Mouse (Mus musculus) hindbrain, embryonic 16.5 days (tissue): ENCODE results near the gene Sacs. TPM values are rescaled to one million over a fixed set of nuclear protein-coding genes. Genes with fewer than 3 reads are reported as not detected.

Experiments used
- ATAC-seq: fragments of 200-750 bp; cut with Nextera tagmentation; 2 replicates; pipeline ENCODE4 v1.8.0; 2017; ENCODE audit warnings: moderate TSS enrichment, moderate library complexity
- H3K27ac ChIP-seq: fragments of 300-500 bp; sonication (generic); 2 replicates; pipeline ENCODE4 v1.5.1; 2014; ENCODE audit warnings: low read depth, mild to moderate bottlenecking, control low read depth, low read length, moderate library complexity
- H3K27me3 ChIP-seq: fragments of 300-500 bp; sonication (generic); replicated peaks from 2 replicates; pipeline ENCODE4 v1.6.1; 2014; ENCODE audit warnings: low read length; ENCODE audit not compliant: control insufficient read depth, insufficient read depth
- H3K36me3 ChIP-seq: fragments of 300-500 bp; sonication (generic); 2 replicates; pipeline ENCODE4 v1.6.1; 2014; ENCODE audit warnings: mild to moderate bottlenecking, low read length, moderate library complexity, mixed read lengths; ENCODE audit not compliant: control insufficient read depth, insufficient read depth
- H3K4me1 ChIP-seq: fragments of 300-500 bp; sonication (generic); 2 replicates; pipeline ENCODE4 v1.6.1; 2014; ENCODE audit warnings: low read depth, low read length; ENCODE audit not compliant: control insufficient read depth, insufficient read depth
- H3K4me2 ChIP-seq: fragments of 300-500 bp; sonication (generic); 2 replicates; pipeline ENCODE4 v1.6.1; 2014; ENCODE audit warnings: mild to moderate bottlenecking, low read length, control low read depth, moderate library complexity
- H3K4me3 ChIP-seq: fragments of 300-500 bp; sonication (generic); 2 replicates; pipeline ENCODE4 v1.5.1; 2014; ENCODE audit warnings: mild to moderate bottlenecking, low read length, control low read depth, moderate library complexity
- H3K9ac ChIP-seq: fragments of 300-500 bp; sonication (generic); 2 replicates; pipeline ENCODE4 v1.6.1; 2014; ENCODE audit warnings: low read depth, mild to moderate bottlenecking, control low read depth, low read length, moderate library complexity
- H3K9me3 ChIP-seq: fragments of 300-500 bp; sonication (generic); 2 replicates; pipeline ENCODE4 v1.6.1; 2014; ENCODE audit warnings: mild to moderate bottlenecking, low read length, moderate library complexity; ENCODE audit not compliant: control insufficient read depth
- WGBS: fragments of 180-500 bp; shearing (Covaris S2); extraction: QIAGEN DNeasy Blood & Tissue Kit; methylation state at CpG from one replicate; pipeline ENCODE4 v1.1.7; 2014; 5-methylcytosine and 5-hydroxymethylcytosine counted together
- polyA plus RNA-seq: library from polyadenylated mRNA; unstranded; fragments of >200 nt; fragmentation: Nextera tagmentation; extraction: Ambion mirVana; gene quantifications from 2 replicates; pipeline ENCODE4 v1.2.1, GENCODE M21; 2015

The Sacs gene
- polyA plus RNA-seq, 1 experiment from 2014 or later = 6.8 TPM

DNA sequence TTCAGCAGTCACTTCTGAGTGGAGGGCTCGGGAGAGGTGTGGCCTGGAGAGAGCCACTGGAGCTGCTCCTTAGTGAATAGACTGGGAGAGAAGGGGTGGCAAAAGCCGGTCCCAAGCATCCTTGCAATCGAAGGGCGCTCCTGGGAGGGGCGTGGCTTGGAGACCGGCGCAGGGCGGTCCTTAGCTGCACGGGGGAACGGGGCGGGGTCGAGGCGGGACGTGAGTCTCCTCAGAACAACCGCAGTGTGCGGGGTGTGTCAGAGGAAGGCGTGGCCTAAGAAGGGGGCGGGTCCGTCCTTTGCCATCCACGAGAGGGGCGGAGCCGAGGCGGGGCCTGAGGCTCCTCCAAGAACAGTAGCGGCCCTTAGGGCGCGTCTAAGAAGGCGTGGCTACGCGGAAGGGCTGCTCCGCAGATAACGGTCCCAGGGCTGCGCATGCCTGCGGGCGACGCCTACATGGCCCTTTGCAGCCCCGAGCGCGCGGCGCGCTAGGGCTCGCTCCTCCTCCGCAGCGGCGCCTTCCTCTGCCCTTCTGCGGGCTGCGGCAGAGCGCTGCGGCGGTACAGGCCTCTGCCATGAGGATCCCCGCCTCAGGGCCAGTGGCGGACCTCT lies 34.4 kb downstream of the Sacs start:
- 0% methylated on average over 46 of the region's 52 CpGs for WGBS
- no peaks in the 10 kb centered on the region for H3K36me3 ChIP-seq
- ATAC-seq = peak; percentile 98
- H3K9me3 ChIP-seq = no peaks in the 10 kb centered on the region
- H3K4me1 ChIP-seq = peaks cover 17% of the 10 kb centered on the region
- peak overlapping the region; percentile 94 for H3K4me3 ChIP-seq
- peak overlapping the region; percentile 96 for H3K9ac ChIP-seq
- peak overlapping the region; percentile 66 for H3K4me2 ChIP-seq
- H3K27me3 ChIP-seq = no peaks in the 10 kb centered on the region
- H3K27ac ChIP-seq = peak overlapping the region; percentile 97

DNA sequence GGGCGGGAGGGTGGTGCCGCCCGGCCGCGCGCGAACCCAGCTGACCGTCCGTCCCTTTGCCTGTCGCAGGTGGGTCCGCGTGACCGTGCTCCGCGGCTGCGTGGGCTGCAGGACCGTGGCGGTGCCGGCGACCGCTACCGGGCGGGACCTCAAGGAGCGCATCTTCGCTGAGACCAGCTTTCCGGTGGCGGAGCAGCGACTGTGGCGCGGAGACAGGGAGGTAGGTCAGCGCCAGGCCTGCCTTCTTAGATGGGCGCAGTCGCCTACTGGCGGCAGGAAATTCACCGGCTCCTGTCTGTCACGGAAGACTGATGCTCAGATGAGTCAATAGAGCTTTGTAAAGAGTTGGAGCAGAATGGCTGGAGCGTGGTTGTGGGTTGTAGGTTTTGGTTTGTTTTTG lies 35.0 kb downstream of the Sacs start:
- under 1% methylated on average over 34 of the region's 37 CpGs for WGBS
- H3K4me3 ChIP-seq = peak overlapping the region; percentile 94
- no peaks in the 10 kb centered on the region for H3K36me3 ChIP-seq
- no peaks in the 10 kb centered on the region for H3K9me3 ChIP-seq
- H3K4me2 ChIP-seq = peak overlapping the region; percentile 66
- peak overlapping the region; percentile 97 for H3K27ac ChIP-seq
- no peak for ATAC-seq
- H3K9ac ChIP-seq = peak overlapping the region; percentile 96
- H3K27me3 ChIP-seq = no peaks in the 10 kb centered on the region
- H3K4me1 ChIP-seq = peaks cover 17% of the 10 kb centered on the region

DNA sequence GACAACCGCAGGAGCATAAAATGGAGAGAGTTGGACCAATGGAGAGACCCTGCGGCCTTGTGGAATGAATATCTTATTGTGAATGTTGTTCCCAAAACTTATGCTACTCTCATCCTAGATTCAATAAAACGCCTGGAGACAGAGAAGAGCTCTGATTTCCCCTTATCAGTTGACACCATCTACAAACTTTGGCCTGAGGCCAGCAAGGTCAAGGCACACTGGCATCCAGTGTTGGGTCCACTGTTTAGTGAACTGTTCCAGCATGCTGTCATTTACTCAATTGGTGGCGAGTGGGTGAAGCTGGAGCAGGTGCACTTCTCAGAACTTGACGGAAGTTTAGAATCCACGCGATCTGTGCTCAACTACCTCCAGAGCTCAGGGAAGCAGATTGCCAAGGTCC lies 53.6 kb downstream of the Sacs start:
- Histone ChIP-seq H3K9me3 (no peaks in the 10 kb centered on the region), H3K4me2 (no peak overlapping the region), H3K4me3 (no peak overlapping the region), H3K36me3 (peaks cover 11% of the 10 kb centered on the region), H3K27me3 (no peaks in the 10 kb centered on the region), H3K9ac (no peak overlapping the region), H3K27ac (no peak overlapping the region), H3K4me1 (no peaks in the 10 kb centered on the region)
- 93% methylated on average over 7 of the region's 7 CpGs for WGBS
- ATAC-seq = no peak

GRCm38 (mm10) chr14:61192326-61192725 lies 54.1 kb downstream of the Sacs start:
- Histone ChIP-seq H3K27ac (no peak overlapping the region), H3K4me2 (no peak overlapping the region), H3K36me3 (peaks cover 13% of the 10 kb centered on the region), H3K4me1 (no peaks in the 10 kb centered on the region), H3K27me3 (no peaks in the 10 kb centered on the region), H3K9me3 (no peaks in the 10 kb centered on the region), H3K9ac (no peak overlapping the region), H3K4me3 (no peak overlapping the region)
- 84% methylated on average over 10 of the region's 10 CpGs for WGBS
- ATAC-seq = no peak

DNA sequence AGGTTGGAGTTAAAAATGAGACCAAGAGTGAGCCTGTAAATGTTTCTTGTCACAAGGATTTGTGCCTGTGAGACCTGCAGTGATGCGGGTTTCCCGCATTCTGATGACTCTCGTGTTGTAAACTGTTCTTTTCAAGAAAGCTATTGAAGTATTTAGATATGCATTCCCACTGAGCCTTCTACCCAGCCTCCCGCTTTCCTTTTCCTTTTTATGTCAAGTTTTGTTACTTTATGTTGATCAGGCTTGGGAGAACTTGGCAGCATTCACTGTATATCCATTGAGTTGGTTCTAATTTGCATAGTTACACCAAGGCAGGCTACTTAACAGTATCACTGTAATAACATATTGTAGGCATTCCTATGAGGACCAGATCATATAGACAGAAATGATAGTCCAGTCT lies 56.2 kb downstream of the Sacs start:
- Histone ChIP-seq H3K4me2 (no peak overlapping the region), H3K9me3 (no peaks in the 10 kb centered on the region), H3K36me3 (peaks cover 16% of the 10 kb centered on the region), H3K4me3 (no peak overlapping the region), H3K27me3 (no peaks in the 10 kb centered on the region), H3K9ac (no peak overlapping the region), H3K4me1 (no peaks in the 10 kb centered on the region), H3K27ac (no peak overlapping the region)
- no peak for ATAC-seq
- 48% methylated on average over 4 of the region's 4 CpGs for WGBS

GRCm38 (mm10) chr14:61210111-61210510 lies 71.9 kb downstream of the Sacs start:
- Histone ChIP-seq H3K9me3 (no peaks in the 10 kb centered on the region; the same call in 1 of the 2 replicates), H3K36me3 (peaks cover 70% of the 10 kb centered on the region), H3K27me3 (no peaks in the 10 kb centered on the region), H3K27ac (no peak overlapping the region), H3K9ac (no peak overlapping the region), H3K4me1 (no peaks in the 10 kb centered on the region), H3K4me3 (no peak overlapping the region), H3K4me2 (no peak overlapping the region)
- WGBS = 92% methylated on average over 5 of the region's 5 CpGs
- ATAC-seq = no peak

DNA sequence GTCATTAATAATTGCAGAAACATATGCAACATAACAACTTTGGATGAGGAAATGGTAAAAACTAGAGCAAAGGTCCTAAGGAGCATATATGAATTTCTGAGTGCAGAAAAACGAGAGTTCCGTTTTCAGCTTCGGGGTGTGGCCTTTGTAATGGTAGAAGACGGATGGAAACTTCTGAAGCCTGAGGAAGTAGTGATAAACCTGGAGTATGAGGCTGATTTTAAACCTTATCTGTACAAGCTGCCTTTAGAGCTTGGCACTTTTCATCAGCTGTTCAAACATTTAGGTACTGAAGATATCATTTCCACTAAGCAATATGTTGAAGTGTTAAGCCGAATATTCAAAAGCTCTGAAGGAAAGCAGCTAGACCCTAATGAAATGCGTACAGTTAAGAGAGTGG lies 73.5 kb downstream of the Sacs start:
- Histone ChIP-seq H3K9me3 (no peaks in the 10 kb centered on the region), H3K4me1 (no peaks in the 10 kb centered on the region), H3K36me3 (peaks cover 58% of the 10 kb centered on the region), H3K4me2 (no peak overlapping the region), H3K9ac (no peak overlapping the region), H3K27me3 (no peaks in the 10 kb centered on the region), H3K27ac (no peak overlapping the region), H3K4me3 (no peak overlapping the region)
- 96% methylated on average over 6 of the region's 6 CpGs for WGBS
- no peak for ATAC-seq

DNA sequence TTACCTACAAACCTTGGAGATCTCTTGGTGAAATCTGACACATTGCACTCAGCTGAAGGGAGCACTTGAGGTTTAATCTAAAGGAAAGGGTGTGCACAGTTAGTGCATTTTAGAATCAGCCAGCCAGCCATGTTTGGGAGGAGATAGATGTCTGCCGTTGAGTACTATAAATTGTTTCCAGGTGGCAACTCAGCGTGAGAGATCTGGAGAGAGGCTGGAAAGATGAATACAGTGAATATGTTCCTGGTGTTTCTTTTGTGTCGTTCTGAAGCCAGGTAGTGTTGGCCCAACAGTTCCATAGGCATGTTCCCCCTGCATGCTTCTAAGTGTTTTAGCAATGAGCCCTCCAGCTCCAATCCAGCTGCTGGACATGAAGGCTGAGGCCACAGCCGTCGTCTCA lies 82.9 kb downstream of the Sacs start:
- H3K4me3 ChIP-seq = no peak overlapping the region
- H3K27me3 ChIP-seq = no peaks in the 10 kb centered on the region
- no peak overlapping the region for H3K9ac ChIP-seq
- no peaks in the 10 kb centered on the region for H3K4me1 ChIP-seq
- 82% methylated on average over 5 of the region's 5 CpGs for WGBS
- no peak for ATAC-seq
- no peaks in the 10 kb centered on the region for H3K9me3 ChIP-seq
- H3K27ac ChIP-seq = no peak overlapping the region
- H3K36me3 ChIP-seq = no peaks in the 10 kb centered on the region
- no peak overlapping the region for H3K4me2 ChIP-seq

DNA sequence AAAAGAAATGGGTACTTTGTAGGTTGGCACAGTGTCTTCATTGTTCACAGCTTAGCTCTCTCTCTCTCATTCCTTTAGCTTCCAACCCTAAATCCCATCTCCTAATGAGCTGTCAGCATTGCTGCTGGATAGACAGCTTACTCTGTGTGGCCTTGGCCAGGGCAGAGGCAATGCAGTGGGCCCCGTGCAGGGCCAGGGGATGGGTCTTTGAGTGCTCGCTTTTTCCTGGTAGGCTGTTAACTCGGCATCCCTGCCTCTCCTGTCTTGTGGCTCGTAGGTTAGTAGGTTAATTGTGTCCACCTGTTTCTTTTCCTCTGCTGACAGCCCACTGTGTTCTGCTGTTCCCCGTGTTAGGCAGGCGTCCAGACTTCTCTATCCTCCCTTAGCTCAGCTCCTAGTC lies 84.2 kb downstream of the Sacs start:
- Histone ChIP-seq H3K4me1 (no peaks in the 10 kb centered on the region), H3K27ac (no peak overlapping the region), H3K4me3 (no peak overlapping the region), H3K36me3 (no peaks in the 10 kb centered on the region), H3K4me2 (no peak overlapping the region), H3K27me3 (no peaks in the 10 kb centered on the region), H3K9me3 (no peaks in the 10 kb centered on the region), H3K9ac (no peak overlapping the region)
- ATAC-seq = no peak
- WGBS = 64% methylated on average over 6 of the region's 6 CpGs

DNA sequence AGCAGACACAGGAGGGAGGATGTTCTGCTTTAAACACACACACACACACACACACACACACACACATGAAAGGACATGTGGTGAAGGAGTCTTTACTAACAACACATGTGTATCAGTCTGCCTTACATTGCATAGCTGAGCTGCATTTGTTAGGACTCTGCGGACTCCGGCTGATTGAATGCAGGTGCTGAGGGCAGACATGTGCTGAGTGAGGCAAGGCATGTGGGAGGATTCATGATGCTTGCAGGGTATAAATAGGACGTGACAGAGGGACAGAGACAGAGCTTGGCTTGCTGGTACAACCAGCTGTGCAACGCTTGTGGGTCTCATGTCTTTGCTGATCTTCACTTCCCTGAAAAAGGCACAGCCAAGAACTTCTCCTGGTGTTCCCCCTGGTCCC lies 85.5 kb downstream of the Sacs start:
- H3K36me3 ChIP-seq = no peaks in the 10 kb centered on the region
- WGBS = 68% methylated on average over 4 of the region's 4 CpGs
- no peaks in the 10 kb centered on the region for H3K9me3 ChIP-seq
- ATAC-seq = no peak
- no peak overlapping the region for H3K9ac ChIP-seq
- no peak overlapping the region for H3K4me2 ChIP-seq
- no peak overlapping the region for H3K4me3 ChIP-seq
- H3K27me3 ChIP-seq = no peaks in the 10 kb centered on the region
- no peak overlapping the region for H3K27ac ChIP-seq
- H3K4me1 ChIP-seq = no peaks in the 10 kb centered on the region
